Mouse (Mus musculus) lung, postnatal 14 days (tissue): ENCODE data around the gene Rps5.
"Not testable (repeated sequence)": the region's sequence is repeated elsewhere in the genome, so short reads cannot be mapped to it uniquely, and the experiment has no call there.

Experiments used
- DNase-seq: peaks from one replicate; pipeline ENCODE4 v3.0.0; 2021

Gene Rps5

DNA sequence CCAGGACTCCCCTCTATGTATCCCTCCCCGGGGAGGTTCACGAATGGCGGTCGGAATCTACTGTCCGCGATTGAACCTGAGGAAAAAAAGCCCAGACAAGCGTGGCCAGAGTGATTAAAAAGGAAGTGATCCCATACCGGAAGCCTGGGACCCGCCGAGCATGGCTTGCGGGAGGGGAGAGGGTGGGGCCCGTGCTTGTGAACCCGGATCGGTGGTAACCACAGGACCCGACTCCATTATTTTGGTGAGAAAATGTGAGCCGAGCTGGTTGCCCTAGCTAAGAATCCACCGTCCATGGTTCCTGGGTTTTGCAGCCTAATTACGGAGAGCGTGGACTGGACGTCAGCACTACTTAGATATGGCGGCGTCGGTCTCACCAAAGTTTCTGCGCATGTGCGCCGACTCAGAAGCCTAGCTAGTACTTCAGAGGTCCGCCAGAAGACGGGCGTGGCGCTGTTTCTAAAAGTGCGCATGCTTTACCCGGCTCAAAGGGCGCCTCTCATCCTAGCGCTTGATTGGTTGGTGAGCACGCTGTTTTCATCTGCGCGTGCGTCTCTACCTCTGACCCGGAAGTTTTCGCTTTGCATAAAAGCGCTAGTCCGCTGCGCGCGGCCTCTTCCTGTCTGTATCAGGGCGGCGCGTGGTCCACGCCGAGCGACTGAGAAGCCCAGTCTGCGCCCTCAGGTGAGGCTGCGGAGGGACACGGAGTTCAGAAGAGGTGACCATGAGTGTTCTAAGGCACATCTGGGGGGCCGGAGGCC is at the start of gene Rps5:
TSS of gene Rps5 (plus strand) at position 586 of the 761 bp plus-strand sequence.
- DNase-seq = peak; percentile 99

DNA sequence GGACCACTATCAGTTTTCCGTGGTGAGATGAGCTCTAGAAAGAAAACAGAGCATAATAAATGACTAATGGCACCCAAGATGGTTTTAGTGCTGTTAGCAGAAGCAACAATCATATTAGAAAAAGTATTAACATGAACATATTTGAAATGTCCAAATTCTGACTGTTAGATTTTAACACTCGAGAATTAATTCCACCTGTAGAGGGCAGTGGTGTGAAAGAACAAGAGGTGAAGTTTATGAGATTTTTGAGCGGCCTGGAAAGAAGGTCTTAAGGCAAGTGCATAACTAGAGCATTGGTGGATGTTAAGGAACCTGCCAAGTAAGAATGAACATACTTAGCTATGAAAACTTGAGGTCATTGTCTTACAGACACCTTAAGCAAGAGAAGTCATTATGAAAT is 47.8 kb upstream of the Rps5 start:
- DNase-seq = peak; percentile 30

DNA sequence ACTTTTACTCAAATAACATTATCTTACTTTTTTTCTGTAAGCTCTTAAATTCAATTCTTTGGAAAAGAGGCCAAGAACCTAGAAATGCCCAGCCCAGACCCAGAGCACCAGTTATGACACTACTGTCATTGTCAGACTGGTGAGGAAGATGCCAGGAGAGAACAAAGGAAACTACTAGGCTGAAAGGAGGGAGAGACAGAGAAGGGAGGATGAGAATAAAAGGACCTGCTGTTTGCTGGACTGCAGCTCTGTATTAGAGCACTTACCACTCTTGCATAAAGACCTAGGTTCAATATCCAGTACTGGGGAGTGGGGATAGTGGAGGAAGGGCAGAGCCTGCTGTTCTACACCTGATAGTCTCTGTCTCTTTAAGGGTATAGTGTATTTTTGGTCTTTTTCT is 42.1 kb upstream of the Rps5 start:
- no peak for DNase-seq

DNA sequence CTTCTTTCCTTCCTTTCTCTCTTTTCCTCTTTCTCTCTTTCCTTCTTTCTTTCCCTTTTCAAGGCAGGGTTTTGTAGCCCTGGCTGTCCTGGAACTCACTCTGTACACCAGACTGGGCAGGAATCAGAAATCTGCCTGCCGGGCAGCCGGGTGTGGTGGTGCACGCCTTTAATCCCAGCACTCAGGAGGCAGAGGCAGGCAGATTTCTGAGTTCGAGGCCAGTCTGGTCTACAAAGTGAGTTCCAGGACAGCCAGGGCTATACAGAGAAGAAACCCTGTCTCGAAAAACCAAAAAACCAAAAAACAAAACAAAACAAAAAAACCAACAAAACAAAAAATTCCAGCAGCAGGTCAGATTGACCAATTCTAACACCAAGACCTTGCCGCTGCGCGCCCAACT is 41.6 kb upstream of the Rps5 start:
- DNase-seq = not testable (repeated sequence)

DNA sequence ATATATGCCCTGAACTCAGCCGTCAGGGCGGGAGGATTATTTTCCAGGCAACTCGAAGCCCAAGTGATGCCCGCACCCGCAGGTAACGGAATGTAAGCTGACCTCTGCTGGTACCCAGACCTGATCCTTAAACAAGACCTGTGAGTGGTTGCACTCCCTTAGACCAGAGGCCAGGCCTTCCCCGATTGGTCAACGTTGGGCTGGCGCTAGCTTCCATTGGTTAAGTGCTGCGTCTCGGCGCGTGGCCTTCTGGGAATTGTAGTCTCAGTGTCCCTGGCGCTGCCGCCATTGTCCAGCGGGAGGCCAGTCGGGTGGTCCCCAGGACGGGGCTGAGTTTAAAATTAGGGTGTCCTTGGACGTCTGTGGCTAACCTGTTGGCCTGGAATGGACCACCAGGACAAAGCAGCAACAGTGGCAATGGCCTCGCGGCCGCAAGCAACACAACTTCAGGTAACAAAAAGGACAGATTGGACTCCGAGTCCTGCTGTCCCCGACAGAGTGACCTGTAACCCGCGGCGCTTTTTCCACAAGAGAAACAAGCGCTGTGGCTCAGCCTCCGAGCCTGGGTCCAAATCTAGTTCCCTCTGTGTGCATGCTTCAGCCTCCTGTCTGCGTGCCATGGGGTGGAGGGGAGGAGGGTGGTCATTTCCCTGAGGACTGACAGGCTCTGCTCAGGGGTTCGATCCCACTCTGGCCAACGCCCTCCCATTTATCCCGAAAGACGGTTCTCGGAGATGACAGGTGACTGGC is 41.0 kb upstream of the Rps5 start, which contains the start of gene Zfp128:
TSS of gene Zfp128 (plus strand) at position 267 of the 750 bp plus-strand sequence.
- DNase-seq = peak; percentile 93

DNA sequence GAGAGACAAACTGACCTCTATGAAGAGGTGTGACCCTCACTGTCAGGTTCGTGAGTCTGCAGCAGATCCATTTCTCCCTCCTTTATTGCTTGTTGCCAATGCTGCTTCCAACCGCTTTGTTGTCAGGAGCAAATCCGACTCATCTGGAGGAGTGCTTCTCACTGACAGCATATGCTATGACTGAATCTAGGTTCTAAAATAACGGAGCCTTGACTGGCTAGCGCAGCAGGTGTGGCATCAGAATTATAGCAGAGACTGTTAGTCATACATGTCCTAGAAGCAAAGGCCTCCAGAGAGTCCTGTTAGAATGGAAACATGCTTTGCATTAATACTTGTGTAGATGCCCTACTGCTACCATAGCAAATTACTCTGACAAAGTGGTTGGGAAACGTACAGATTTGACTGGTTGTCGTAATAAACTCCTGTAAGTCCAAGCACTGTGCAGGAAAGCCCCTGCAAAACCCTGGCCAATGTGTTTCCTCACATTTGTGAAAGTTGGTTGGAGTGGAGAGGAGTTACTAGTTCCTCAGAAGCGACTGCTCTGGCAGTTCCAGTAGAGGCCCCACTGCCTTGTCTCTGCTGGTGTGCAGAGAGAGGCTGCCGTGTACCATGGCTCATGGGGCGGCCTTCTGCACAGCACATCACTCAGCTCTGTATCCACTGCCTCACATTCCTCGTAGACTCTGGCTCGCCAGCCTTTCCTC is 35.4 kb upstream of the Rps5 start:
- no peak for DNase-seq

DNA sequence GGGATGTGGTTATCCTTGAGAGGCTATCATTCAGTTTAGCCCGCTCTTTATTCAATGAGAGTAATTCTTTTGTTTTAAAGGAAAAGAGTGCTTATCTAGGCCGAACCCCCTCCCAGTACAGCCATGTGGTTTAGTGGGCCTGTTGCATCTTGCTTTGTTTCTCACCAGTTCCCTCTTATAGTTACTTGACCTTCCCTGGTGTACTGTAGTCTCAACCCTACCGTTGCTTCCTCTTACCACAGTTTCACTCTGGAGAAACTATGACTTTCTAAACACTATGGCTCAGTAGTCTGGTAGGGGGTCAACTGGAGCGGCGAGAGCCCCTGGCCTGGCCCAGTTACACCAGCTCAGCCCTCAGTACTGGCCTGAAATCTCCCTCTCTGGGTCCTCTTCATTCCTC is 34.5 kb upstream of the Rps5 start:
- DNase-seq = no peak

DNA sequence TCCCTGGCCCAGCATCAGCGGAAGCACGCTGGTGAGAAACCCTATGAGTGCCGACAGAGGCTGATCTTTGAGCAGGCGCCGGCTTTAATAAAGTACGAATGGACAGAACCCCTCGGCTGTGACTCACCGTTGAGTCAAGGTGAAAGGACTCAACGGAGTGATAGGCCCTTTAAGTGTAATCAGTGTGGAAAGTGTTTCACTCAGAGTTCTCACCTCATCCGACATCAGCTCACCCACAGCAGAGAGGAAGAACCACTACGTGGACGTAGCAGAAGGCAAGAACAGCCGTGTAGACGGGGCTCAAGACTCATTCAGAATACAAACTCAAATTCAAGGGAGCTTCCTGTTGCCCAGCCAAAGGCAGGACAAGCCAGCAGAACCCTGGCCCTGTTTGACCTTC is 31.2 kb upstream of the Rps5 start:
- DNase-seq = no peak

DNA sequence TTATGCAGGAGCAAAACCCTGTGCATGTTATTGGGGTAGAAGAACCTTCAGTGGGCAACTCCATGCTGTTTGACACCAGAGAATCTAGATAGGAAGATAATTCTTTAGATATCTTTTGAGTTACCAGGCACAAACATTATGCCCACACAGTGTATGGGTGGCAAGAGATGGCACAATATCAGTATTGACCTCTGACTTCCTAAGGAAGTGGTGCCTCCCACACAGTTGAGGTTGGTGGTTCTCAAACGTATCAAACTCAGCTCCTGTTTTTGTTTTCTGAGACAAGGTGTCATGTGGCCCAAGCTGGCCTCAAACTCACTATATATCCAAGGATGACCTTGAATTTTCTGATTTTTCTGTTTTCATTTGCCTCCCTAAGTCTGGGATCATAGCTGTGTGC is 30.8 kb upstream of the Rps5 start:
- DNase-seq = no peak

DNA sequence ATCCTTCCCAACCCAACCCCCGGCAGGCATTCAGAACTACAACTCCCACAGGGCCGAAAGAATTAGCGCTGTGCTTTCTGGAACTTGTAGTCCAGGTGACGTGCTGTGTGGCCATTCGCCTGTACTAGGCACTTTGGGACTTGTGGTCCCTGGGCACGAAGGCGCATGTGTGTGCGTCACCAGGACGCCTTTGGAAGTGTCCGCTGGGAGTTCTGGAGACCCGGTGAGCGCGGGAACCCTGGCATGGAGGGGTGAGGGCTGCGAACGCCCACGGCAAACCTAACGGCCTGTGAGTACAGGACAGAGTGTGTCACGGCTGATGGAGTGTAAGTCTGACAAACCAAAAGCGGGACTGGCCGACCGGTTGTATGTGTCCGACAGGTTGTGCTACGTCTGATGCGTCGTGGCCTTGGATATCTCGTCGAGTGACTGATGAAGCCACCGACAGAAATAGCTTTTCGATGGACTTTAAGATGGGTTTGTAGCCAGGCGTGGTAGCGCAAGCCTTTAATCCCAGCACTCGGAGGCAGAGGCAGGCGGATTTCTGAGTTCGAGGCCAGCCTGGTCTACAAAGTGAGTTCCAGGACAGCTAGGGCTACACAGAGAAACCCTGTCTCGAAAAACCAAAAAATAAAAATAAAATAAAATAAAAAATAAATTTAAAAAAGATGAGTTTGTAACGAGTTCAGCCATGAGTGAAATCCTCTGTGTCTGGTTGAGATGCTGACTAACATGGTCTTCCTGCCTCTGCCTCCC is 24.3 kb upstream of the Rps5 start, which contains the start of gene Zscan22:
TSS of gene Zscan22 (plus strand) at position 161 of the 756 bp plus-strand sequence.
- peak; percentile 90 for DNase-seq

DNA sequence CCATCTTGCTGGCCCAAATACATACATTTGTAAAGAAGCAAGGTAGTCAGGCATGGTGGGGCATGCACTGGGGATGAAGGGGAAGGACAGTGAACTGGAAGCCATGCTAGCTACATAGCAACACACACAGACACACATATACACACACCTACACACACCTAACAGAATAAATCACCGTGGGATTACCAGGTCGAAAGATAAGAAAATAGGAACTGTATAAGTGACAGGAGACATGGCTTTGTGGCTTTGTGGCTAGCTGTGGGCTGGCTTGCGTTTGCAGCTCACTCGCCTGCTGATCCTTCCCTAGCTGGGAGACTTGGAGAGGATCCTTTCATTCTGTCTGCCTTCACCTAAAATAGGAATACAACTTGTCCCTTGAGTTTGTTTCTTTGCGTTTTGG is 20.6 kb upstream of the Rps5 start:
- no peak for DNase-seq

DNA sequence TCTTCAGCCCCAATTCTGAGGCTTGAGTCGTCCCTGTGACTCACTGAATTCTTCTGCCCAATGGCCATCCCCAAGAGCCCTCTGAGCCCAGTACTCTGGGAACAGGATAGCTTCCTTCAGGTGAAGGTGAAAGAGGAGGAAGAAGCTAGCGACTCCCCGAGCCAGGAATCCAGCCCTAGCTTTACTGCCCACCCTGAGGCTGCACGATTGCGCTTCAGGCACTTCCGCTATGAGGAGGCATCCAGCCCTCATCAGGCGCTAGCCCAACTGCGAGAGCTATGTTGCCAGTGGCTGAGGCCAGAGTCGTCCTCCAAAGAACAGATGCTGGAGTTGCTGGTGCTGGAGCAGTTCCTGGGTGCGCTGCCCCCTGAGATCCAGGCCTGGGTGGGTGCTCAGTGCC is 18.5 kb upstream of the Rps5 start:
- DNase-seq = no peak

DNA sequence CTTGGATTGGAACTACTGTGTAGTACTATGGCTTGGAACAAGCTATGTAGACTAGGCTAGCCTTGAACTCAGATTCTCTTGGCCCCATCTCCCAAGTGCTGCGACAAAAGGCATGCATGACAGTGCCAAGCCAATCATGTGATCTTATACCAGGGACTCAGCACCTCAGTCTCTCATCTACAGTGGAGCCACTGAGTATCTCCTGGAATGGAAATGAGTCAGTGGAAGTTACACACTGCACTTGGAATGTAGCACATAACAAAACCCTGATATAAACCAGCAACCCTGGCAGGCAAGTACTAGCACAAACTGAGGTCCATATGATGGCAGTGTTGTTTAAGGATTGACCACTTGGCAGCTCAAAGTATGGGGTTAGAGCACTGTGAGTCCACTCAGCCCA is 16.9 kb upstream of the Rps5 start:
- no peak for DNase-seq

DNA sequence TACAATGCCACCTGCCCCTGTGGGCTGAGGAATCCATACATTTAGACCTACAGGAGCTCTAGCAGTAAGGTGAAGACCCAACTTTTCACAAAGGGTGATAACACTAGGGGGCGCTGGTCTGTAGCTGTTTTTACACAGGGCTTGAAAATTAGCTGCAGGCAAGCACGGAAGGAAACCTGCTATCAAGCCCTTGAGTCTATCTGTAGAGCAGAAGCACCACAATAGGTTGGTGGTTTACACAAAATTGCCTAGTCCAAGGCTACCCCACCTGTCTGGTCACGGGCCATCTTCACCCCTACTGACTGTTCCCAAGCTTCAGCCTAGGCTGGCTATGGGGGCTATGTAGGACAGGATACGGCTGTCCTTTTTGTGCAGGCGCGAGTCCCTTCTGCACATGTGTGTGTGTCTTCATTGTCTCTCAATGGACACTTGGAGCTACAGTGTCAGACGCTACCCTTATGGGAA is 12.6 kb upstream of the Rps5 start:
- DNase-seq = peak; percentile 90

DNA sequence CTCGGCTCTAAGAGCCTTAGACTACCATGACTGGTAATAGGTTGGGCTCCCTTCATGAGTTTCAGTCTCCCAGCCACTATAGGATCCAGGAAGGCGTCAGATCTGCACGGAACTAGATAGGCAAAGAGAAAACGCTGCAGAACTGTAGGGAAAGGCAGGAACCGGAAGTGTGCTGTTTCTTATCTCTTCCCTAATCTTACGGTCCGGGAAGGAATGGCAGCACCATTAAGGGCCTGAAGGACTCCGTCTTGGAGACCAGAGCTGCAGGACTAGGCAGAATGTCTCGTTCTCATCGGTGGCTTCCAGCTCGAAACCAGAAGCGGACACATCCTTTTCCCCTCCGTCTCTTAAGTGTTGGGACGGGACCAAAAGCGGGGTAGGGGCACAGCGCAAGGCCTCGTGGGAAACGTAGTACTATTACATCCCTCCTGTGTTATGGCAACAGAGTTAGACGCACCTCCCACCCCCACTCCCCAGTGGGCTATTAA is 11.9 kb upstream of the Rps5 start:
- peak; percentile 65 for DNase-seq

DNA sequence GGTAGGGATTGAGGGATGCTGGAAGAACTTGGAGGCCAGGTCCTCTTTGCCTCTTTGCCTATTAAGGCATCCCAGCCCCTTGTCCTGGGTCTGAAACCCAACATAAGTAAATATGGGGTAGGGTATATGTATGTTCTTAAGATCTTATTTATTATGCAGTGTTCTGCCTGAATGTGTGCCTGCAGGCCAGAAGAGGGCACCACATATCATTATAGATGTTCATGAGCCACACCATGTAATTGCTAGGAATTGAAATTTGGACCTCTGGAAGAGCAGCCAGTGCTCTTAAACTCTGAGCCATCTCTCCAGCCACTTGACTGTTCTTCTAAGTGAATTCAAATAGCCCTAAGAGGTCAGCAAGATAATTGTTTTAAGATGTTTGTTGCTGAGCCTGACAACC is 8.5 kb upstream of the Rps5 start:
- no peak for DNase-seq

DNA sequence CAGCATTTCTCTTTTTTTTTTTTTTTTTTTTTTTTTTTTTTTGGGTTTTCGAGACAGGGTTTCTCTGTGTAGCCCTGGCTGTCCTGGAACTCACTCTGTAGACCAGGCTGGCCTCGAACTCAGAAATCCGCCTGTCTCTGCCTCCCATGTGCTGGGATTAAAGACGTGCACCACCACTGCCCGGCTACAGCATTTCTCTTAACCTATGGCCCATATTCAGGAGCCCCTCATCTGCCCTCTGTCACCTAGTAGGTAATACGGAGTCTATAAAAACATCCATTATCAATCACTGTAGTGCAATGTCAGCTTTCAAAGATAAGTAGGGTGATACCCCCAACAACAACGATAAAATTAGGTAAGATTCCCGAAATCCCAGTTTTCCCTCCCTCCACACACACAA is 1.6 kb upstream of the Rps5 start:
- DNase-seq = not testable (repeated sequence)

DNA sequence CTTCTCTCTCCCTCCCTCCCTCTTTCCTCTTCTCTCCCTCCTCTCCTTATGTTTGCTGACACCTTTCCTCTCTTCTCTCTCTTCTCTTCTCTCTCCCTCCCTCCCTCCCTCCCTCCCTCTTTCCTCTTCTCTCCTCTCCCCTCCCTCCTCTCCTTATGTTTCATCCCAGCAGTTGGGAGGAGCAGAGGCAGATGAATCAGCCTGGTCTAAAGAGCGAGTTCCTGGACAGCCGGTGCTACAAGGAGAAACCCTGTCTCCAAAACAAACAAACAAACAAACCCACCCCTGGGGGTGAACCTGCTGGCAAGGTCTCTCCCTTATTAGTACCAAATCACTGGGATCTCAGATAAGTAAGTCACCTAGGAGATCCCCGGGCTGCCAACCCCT is 779 bp upstream of the Rps5 start:
- no peak for DNase-seq

DNA sequence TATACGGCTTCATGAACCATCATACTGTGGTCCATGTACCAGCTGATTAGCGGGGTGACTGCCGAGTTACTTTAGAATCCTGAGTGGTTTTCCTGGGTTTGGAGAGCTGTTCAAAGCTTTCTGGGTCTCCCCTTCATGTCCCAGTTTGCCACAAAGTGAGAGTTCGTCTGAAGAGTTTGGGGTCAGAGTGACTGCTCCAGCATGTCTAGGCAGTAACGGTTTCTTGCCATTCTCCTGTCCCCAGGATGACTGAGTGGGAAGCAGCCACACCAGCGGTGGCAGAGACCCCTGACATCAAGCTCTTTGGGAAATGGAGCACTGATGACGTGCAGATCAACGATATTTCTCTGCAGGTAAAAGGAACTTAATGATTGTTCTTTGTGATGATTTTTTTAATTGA is 639 bp downstream of the Rps5 start:
- DNase-seq = no peak

DNA sequence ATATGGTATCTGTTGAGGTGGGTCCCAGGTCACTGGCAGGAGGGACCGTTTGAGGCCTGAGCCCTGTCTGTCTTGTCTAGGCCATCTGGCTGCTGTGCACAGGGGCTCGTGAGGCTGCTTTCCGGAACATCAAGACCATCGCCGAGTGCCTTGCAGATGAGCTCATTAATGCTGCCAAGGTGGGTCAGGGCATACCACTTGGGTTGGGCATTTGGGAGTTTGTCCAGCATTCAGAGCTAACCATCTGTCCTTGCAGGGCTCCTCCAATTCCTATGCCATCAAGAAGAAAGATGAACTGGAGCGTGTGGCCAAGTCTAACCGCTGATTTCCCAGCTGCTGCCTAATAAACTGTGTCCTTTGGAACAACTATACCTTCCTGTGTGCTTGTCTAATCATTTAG is 4.2 kb downstream of the Rps5 start:
- no peak for DNase-seq

DNA sequence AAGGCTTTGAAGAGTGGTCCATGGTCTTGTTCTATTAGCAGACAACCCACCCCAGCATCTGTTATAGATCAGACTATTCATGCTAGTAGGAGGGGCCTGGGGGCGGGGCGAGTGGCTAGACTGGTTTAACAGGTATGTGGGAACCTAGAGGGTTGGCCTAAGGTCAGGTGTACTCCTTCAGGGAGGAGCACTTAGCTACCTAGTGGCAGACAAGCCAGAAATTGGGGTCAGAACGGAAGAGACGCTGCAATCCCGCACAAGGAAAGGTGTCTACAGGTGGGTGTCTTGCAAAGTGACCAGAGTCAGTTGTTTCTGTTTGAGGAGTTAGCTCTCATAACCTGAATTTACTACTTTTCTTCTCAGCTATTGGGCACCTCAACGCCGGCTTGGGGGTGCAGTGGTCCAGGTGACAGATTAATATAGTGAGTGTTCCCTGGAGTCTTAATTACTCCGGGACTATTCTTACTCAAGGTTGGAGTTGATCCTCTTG is 5.1 kb downstream of the Rps5 start, which contains the start of gene Rnf225:
TSS of gene Rnf225 (plus strand) at position 226 of the 490 bp plus-strand sequence.
- peak; percentile 76 for DNase-seq
